Mouse (Mus musculus) mature B cell (primary cell): ENCODE measurements around the gene Grk5.
"Not testable (repeated sequence)": the region's sequence is repeated elsewhere in the genome, so short reads cannot be mapped to it uniquely, and the experiment has no call there.

Experiments
- in situ Hi-C: fragments of 300-500 bp; cut with MboI; formaldehyde crosslinking; loops from 2 replicates; pipeline ENCODE4 v1.14.3; 2019

Grk5 gene

DNA sequence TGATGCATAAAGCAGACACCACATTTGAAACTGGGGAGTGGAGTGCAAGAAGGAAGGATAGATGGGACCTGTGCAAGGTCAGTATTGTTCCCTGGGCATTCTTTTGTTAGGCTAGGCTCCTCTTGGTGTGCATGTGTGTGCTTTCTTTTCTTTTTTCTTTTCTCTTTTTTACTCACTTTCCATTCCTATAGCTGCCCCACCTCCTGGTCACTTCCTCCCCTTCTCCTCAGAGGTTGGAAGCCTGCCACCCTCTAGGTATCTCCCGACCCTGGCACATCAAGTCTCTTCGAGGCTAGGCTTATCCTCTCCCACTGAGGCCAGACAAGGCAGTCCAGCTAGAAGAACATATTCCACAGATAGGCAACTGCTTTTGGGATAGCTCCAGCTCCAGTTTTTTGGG, 22.1 kb downstream of the Grk5 start:
- in situ Hi-C loops = no loop called here

DNA sequence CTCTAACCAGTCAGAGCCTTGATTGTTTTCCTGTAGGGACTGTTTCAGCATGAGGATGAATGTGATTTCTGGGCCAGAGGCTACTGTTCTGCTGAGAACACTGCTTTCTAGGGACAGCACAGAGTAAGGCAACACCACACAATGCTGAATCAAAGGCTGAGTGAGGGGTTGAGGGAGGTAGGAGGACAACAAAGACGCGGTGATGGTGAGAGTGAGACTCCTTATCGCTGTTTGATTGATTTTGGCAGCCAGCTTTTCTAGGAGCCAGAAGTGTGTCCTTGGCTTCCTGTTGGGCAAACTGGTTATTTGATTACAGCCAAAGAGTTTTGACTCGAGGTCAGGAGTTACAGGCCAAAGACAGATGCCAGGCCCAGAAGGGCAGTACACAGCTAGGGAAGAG, 25.7 kb downstream of the Grk5 start:
- in situ Hi-C loops = no loop called here

DNA sequence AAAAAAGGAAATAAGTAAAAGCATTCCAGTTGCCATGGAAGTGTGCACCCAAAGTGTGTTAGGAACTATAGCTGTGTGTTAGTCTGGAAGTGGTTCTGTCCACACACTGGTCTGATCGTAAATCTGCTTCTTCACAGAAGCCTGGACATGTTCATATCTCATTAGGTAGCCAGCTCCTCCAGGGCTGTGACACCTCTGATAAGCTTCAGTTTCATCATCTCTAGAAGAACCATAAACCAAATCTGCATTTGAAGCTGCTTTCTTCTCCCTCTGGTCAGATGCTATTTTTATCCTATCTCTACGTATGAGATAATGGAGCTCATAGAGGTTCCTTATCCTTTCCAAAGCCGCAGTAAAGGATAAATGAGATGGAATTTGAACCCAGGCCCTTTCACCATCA, 26.3 kb downstream of the Grk5 start:
- in situ Hi-C loops = no loop called here

DNA sequence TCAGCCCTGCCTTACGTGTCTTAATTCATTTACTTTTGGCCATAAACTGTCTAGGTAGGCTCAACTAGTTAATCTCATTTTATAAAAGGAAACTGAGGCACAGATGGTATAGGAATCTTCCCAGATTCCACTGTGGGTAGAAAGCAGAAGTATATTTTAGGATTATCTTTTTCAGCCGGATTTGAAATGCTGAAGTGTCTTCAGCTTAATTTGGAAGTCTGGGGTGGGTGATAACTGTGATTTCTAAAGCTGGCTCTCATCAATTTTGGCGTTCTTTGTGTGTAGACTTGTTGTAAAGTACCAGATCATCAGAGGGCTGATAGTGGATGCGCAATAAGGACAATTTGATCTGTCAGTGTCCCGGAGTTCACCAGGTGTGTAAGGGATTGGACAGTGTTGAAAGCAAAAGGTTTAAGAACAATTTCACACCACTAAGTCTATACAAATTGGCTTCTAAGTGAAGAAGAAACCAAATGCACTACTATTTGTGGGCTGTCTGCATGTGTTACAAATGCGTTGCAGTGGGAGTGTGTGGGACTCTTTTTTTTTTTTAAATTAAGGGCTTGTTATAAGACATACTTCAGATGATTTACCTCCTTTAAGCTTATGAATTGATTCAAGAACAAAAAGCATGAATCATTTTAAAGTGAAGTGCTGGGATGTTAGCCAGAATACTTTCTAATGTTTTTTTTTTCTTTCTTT, 27.5 kb downstream of the Grk5 start:
- in situ Hi-C loops = no loop called here

DNA sequence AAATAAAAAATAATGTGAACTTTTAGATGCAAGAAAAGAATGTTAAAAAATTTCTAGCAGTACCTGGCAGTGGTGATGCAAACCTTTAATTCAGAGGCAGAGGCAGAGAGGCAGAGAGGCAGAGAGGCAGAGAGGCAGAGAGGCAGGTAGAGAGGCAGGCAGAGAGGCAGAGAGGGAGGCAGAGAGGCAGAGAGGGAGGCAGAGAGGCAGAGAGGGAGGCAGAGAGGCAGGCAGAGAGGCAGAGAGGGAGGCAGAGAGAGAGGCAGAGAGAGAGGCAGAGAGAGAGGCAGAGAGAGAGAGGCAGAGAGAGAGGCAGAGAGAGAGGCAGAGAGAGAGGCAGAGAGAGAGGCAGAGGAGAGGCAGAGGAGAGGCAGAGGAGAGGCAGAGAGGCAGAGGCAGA, 35.0 kb downstream of the Grk5 start:
- in situ Hi-C loops = not testable (repeated sequence)

DNA sequence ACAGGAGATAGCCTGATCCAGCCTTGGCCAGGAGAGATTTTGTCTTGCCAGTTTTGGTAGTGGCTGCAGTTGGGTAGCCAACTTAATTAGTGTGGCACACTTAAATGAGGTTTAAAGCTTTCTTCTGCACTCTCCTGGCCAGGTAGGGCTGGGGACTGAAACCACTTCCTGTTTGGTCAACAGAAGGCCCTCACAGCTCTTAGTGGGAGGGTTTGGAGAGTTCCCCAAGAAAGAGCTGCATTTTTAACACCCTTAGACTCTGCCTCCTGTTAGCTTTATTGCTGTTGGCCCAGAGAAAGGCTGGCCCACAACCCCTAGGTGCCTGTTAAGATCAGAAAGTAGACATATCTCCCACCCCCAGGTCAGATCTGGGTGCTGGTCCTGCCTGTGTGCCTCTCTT, 45.5 kb downstream of the Grk5 start:
- in situ Hi-C loops = no loop called here

DNA sequence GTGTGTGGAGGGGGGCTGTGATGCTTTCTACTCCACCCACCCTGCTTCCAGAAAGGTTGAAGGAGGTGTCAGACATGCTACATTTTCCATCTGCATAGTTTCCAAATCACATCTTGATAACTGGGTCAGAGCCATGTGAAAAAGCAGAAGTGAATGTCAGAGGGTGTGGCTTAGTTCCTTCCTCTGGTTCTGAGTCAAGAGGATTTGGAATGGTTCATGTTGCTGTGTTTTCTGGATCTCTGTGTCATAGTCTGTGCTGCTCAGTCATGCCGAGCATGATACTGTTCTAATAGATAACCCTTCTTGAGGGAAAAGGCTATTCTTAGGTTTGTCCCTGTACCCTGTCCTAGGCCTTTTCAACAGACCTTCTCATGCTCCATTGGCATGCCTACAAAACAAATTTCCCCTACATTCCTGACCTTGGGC, 50.4 kb downstream of the Grk5 start:
- in situ Hi-C loops = no loop called here

DNA sequence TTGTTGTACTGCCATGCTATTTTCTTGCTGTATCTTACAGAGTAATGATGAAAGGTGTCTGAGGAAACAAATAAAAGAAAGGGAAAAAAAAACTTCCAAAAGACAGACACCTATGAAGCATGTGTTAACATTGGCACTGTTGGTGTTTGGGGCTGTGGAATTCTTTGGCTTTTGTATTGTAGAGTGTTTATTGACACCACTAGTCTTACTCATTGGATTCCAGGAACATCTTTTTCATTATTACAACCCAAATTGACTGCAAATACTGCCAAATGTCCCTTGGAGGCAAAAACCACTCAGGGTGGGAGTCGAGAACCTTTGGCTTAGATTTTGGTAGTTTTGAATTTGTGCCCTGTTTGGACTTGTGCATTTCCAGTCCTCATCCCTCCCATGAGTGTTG, 51.3 kb downstream of the Grk5 start:
- in situ Hi-C loops = no loop called here

DNA sequence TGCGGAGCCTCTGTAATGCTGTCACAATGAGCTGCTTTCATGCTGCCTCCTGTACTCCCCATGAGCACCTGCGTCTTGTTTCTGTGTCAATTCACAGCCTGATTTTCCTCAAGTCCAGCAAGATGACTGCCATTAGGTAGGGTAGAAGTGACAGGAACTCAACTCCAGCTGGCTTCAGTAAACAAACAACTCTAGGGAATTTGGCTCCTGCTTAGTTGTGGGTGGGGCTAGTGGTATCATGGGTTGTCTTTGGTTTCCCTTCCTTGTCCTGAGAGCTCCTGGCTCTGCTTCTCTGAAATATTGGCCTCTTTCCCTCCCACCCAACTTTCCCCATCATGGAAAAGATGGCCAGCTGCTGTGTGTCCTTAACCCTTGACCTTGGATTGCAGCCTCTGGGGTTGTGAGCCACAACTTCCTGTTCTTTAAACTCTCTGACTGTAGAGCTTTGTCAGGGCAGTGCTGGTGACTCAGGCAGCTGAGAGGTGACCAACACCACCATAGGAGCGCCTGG, 56.3 kb downstream of the Grk5 start:
- in situ Hi-C loops = no loop called here

DNA sequence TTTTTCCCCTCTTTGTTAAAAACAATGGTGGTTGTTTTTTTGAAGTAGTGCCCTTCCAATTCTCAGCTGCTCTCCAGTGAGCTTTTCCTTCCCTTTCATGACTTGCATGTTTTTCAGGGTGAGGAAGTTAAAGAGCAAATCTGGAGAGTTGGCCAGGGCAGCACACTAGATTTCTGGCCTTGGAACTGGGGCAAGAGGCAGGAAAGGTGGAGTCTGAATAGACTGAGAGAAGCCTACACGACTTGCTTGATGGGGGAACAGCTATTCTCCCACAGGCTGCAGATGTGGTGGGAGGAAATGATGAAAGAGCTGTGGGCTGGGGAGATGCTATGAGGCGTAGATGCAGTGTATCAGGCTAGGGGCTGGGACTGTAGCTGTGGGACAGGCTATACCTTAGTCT, 57.1 kb downstream of the Grk5 start:
- in situ Hi-C loops = no loop called here

DNA sequence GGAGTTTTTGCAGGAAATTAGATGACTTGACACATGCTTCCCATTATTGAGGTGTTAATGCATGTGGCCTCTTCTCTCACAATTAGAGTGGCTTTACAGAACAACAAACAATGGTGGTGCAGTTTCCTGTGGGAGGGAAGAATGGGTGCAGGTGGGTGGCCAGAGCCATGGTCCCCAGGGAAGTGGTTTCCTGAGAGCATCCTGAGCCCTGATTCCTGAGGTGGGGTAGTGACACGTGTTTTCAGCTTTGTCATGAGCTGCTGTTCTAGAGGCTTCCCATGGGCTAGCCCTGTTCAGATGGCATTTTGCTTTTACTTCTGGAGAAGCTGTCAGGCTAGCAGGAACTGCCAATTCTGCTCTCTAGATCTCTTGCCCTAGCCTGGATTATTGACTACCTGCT, 59.4 kb downstream of the Grk5 start:
- in situ Hi-C loops = no loop called here

DNA sequence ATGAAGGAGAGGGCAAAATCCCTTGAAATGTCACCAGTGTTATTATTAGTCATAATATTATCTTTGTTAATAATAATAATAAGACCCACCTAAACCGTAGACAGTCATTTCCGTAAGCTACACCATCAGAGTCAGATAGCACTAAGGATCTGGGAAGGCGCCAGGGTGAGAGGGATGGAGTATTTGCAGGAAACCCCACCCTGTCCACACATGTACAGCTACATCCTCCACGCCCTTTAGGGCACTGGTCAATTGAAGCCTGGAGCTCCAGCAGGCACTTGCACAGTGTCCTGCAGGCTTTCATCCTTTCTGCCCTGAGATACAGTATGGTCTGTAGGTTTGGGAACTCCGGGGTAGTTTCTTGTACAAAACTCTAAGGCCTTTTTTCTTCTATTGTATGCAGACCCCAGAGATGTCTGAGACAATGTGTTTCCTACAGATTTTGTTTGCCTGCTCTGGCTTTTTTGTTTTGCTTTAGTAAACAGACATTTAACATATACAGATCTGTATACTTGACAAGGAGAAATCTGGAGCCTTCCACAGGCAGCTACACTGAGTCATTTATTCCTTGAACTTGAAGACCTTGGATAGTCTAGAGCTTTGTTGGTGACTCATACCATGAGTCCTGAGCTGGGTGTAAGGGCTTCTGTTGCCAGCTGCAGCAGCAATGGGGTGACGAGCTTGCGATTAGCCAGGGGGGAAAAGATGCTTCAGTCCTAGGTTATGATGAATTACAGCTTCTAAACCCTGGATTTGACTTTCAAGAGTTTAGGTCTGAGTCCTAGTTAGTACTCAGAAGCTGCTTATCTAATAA, 60.7 kb downstream of the Grk5 start:
- in situ Hi-C loops = no loop called here

DNA sequence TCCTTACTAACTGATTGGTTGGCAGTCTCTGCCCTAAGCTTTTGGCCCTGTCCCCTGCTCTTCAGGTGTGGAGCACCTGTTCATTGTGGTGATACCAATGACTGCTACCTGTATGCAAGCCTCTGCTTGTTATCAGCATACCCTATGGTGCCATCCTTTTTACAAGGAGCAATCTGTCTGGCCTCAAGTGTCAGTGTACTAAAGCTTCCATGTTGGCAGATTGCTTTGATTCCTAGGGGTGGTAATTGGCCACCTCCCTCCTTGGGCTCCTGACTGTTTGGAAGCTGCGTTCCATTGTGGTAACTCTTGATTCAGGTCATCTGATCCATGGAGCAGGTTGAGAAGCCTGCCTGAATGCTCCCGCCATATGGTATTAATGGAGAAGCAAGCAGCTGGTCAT, 65.6 kb downstream of the Grk5 start:
- in situ Hi-C loops = no loop called here

DNA sequence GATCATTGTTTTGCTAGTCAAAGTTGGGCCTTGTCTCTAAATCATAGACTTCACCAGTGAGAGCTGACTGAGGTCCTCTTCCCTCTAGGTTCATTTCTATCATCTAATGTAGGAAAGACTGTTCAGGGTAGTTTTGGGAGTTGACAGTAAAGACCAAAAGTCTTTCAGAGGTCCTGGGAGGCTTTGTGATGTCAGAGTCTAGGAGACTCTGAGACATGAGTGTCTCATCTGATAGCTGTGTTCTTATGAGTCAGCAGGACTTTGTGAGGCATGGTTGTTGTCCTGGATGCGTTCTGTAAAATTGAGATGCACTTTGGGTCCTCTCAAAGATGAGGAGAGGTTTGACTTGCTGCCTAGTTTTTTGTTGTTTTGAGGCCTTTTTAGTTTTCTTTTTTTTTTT, 66.2 kb downstream of the Grk5 start:
- in situ Hi-C loops = no loop called here

DNA sequence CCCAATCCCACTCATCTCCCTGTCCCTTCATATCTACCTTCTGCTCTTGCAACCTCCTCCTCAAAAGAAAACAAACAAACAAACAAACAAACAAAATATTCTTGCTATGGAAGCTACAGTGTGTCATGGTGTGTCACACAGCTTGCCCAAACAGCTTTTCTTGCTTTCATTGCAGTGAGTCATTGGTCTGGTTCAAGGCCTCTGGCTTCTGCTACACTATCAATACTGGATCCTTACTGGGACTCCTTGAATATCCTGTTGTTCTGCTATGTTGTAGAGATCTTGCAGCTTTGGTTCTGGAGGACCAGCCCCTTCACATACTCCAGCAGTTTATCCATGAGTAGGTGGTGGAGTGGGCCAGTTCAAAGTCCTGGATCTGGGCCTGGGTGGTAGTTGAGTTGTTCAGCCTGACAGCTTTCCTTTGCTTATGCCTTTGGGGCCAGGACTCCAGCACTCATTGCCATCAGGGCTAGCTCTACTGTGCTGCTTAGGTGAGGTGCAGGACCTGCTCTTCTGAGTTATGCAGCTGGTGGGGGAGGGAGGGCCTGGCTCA, 66.7 kb downstream of the Grk5 start:
- in situ Hi-C loops = no loop called here

DNA sequence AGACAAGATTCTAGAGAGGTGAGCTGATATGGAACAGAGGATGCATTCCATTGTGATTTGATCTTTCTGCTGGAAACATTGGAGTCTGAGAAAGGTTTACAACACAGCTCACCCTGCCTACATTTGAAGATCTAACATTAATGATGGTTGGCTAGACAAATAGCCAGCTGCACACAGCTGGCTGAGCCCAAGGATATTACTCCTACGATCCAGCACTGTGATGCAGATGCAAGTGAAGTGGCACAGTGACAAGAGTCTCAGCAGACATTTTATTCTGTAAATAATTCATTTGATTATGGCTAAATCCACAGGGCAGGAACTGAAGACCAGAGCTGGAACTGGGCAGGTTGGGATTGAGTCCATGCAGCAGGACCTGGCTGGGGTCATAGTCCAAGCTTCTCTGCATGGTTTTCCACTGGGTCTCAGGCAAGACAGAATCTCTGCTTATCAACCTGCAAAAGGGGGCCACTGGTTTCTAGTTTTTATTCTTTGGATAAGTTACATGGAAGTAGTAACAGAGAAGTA, 70.2 kb downstream of the Grk5 start:
- in situ Hi-C loops = no loop called here

DNA sequence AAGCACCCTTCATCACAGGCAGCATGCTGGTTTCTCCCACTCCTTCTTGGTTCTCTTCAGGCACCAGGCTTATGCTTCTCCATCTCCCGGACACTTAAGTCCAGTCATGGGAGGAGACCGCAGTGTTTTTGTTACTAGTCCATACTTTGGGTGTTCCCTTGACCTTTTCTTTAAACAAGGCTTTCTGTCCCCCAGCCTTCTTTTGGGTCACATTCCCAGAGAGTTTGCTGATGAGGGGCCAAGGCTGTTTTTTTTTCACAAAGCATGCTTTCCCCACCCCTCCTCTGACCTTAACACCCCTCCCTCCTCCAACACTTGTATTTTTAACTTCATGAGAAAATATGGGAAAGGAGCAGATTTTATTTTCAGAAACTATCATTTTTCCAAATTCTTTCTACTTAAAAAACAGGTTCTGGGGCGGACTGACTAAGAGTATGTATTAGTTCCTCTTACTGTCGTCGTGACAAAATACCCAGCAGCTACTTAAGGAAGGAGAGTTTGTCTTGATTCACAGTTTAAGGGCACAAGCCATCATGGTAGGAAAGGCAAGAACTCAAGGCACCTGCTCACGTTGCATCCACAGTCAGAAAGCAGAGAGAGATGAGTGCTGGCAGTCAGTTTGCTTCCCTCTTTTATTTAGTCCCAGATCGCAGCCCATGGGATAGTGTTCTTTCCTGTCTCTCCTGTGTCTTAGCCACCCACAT, 73.0 kb downstream of the Grk5 start:
- in situ Hi-C loops = no loop called here

DNA sequence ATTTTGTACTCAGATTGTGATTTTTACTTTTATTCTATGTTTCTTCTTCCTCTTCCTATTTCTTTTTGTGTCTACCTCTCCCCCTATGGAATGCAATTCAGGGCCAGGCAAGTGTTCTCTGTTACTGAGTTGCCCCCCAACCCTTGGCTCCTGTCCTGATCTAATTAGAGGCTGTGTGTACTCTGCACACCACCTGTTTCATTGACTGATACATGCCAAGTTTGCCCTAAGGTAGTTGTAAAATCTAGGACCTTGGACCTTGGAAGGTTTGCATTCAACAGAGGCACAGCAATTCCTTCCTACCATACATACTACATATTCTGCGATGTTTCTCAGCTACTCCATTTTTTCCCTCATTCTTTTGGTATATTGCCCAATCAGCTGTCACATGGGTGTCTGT, 78.4 kb downstream of the Grk5 start:
- in situ Hi-C loops = no loop called here

DNA sequence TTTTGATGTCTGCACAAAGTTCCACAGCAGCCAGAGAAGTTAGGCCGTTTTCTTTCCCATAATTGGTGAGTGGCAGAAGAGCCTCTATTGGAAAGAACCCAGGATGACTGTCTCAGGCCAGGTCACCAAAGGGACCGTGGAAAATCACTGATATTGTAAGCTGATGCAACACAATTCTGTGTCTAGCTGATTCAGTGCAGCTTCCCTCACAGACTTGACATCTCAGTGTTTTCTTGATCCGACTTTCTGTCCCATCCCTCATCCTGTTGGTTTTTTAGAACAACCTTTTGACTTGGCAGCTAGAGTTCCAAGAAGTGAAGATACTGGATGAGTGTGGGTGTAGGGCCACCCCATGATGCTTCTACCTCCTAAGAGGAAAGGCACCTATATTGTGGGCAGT, 80.9 kb downstream of the Grk5 start:
- in situ Hi-C loops = no loop called here

DNA sequence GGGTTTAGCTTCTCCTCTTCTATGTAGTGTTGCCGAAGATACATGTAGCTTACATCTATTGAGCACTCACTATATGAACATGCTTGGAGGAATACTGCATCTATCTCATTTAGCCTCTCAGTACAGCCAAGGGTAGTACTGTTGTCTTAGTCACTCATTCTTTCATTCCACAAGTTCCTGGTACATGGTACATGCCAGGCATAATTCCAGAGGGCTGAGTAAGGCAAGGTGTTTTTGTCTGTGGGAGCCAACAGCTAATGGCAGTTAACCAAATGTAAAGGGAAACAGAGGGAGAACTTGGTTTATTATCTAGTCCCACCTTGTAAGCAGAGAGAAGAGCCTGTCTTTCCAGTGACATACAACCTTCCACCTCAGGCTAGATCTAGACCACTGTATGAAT, 82.0 kb downstream of the Grk5 start:
- in situ Hi-C loops = no loop called here

DNA sequence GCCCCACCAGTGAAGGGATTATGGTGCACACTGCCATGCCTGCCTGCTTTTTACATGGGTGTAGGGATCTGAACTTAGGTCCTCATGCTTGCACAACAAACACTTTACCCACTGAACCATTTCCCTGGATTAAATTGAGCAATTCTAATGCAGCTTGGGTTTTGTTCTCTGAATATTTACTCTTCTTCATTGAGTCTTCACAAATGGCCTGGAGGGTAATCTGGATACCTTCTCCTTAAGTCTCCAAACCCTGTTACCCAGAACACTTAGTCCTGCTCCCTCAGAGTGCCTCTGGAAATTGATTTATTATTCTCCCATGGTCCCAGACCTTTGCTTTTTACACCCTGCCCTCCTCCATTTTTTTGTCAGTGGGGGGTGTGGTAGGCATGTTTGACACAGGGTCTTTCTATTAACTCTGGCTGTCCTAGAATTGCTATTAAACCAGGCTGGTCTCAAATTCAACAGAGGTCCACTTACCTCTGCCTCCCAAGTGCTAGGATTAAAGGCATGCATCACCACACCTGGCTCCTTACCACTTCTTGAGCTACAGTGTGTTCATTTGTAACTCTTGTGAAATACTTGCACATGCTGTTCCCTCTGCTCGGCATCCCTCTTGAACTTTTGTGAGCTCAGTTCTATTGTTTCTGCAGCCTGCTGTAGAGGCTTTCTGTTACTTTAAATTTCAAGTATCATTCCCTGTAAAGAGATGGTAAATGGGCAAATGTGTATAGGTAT, 82.9 kb downstream of the Grk5 start:
- in situ Hi-C loops = no loop called here

DNA sequence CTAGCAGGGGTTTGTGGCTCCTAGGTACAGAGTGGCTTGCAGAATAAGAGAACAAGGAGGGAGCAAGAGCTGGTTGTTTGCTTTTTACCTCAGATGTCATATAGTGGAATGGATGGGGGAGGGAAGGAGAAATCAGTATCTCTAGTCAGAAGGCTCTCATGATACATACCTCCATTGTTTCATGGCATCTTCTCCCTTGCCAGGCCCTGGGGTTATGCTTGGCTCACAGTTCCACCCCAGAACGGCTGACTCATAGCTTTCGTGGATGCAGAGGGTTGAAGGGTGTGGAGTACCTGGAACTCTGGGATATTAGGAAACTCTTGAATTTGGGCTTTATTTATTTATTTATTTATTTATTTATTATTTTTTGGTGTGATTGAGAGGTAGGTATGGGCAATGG, 84.0 kb downstream of the Grk5 start:
- in situ Hi-C loops = no loop called here
